Mouse (Mus musculus) midbrain, embryonic 10.5 days (tissue): ENCODE data around the gene Rnf2. TPM values are rescaled to one million over a fixed set of nuclear protein-coding genes. Genes with fewer than 3 reads are reported as not detected.
A peak's percentile ranks its signal among the peaks of the same experiment; 100 is the strongest.
"Not testable (repeated sequence)": the region's sequence is repeated elsewhere in the genome, so short reads cannot be mapped to it uniquely, and the experiment has no call there.

Experiments
- DNase-seq: peaks from one replicate; pipeline ENCODE4 v3.0.0-alpha.2; 2017; ENCODE audit warnings: low spot score
- H3K27ac ChIP-seq: fragments of 300-500 bp; sonication (generic); replicated peaks from 2 replicates; pipeline ENCODE4 v1.5.1; 2016; ENCODE audit warnings: mild to moderate bottlenecking
- H3K27me3 ChIP-seq: fragments of 300-500 bp; sonication (generic); 2 replicates; pipeline ENCODE4 v1.6.1; 2016; ENCODE audit warnings: low read depth, mild to moderate bottlenecking; ENCODE audit not compliant: poor library complexity, severe bottlenecking
- H3K36me3 ChIP-seq: fragments of 300-500 bp; sonication (generic); 2 replicates; pipeline ENCODE4 v1.6.1; 2016; ENCODE audit warnings: mild to moderate bottlenecking, moderate library complexity
- H3K4me1 ChIP-seq: fragments of 300-500 bp; sonication (generic); 2 replicates; pipeline ENCODE4 v1.6.1; 2016
- H3K4me3 ChIP-seq: fragments of 300-500 bp; sonication (generic); 2 replicates; pipeline ENCODE4 v1.5.1; 2016; ENCODE audit warnings: mild to moderate bottlenecking, moderate library complexity
- H3K9me3 ChIP-seq: fragments of 300-500 bp; sonication (generic); replicated peaks from 2 replicates; pipeline ENCODE4 v1.6.1; 2016; ENCODE audit warnings: mild to moderate bottlenecking
- WGBS: fragments of 180-500 bp; shearing (Covaris S2); methylation state at CpG from one replicate; pipeline ENCODE4 v1.1.7; 2016; 5-methylcytosine and 5-hydroxymethylcytosine counted together
- polyA plus RNA-seq: library from polyadenylated mRNA; unstranded; fragments of >200 nt; fragmentation: Nextera tagmentation; extraction: Ambion mirVana; gene quantifications from 2 replicates; pipeline ENCODE4 v1.2.1, GENCODE M21; 2016

Rnf2 gene
- polyA plus RNA-seq, 1 experiment from 2014 or later, result 122 TPM

GRCm38 (mm10) chr1:151499815-151500501, 797 bp downstream of the Rnf2 start:
- Histone ChIP-seq H3K4me1 (peaks cover 17% of the 10 kb centered on the region), H3K27ac (peak overlapping the region; percentile 99), H3K27me3 (0 out of 2 replicates have a peak, but pooled peaks cover 8% of the 10 kb centered on the region), H3K36me3 (no peaks in the 10 kb centered on the region; the same call in 1 of the 2 replicates), H3K9me3 (no peaks in the 10 kb centered on the region), H3K4me3 (peak overlapping the region; percentile 95)
- WGBS, result under 1% methylated on average over 59 of the region's 59 CpGs
- DNase-seq, result peak; percentile 79

- no peak overlapping the region for H3K27ac ChIP-seq
- no peaks in the 10 kb centered on the region for H3K9me3 ChIP-seq
- H3K4me3 ChIP-seq, result no peak overlapping the region
- H3K4me1 ChIP-seq, result peaks cover 17% of the 10 kb centered on the region
- no peak for DNase-seq
- WGBS, result 89% methylated on average over 3 of the region's 3 CpGs
- no peaks in the 10 kb centered on the region; the same call in 1 of the 2 replicates for H3K36me3 ChIP-seq
- H3K27me3 ChIP-seq, result 0 out of 2 replicates have a peak, but pooled peaks cover 8% of the 10 kb centered on the region
These were observed 2.4 kb downstream of the Rnf2 start for GRCm38 (mm10) chr1:151498381-151498780.

GRCm38 (mm10) chr1:151497942-151498341, 2.8 kb downstream of the Rnf2 start:
- Histone ChIP-seq H3K4me3 (no peak overlapping the region), H3K36me3 (no peaks in the 10 kb centered on the region; the same call in 1 of the 2 replicates), H3K27ac (no peak overlapping the region), H3K27me3 (0 out of 2 replicates have a peak, but pooled peaks cover 8% of the 10 kb centered on the region), H3K4me1 (peaks cover 17% of the 10 kb centered on the region), H3K9me3 (no peaks in the 10 kb centered on the region)
- no peak for DNase-seq
- 93% methylated on average over 2 of the region's 2 CpGs for WGBS

GRCm38 (mm10) chr1:151497028-151497427, 3.7 kb downstream of the Rnf2 start:
- peak; percentile 29 for DNase-seq
- Histone ChIP-seq H3K4me1 (peaks cover 17% of the 10 kb centered on the region), H3K36me3 (no peaks in the 10 kb centered on the region; the same call in 1 of the 2 replicates), H3K9me3 (no peaks in the 10 kb centered on the region), H3K27ac (no peak overlapping the region), H3K27me3 (0 out of 2 replicates have a peak, but pooled peaks cover 5% of the 10 kb centered on the region), H3K4me3 (no peak overlapping the region)
- WGBS, result 88% methylated on average over 8 of the region's 8 CpGs

GRCm38 (mm10) chr1:151495635-151496285, 5.0 kb downstream of the Rnf2 start:
- H3K4me3 ChIP-seq, result no peak overlapping the region
- H3K27ac ChIP-seq, result no peak overlapping the region
- DNase-seq, result no peak
- WGBS, result 96% methylated on average over 2 of the region's 2 CpGs
- H3K36me3 ChIP-seq, result peaks cover 2% of the 10 kb centered on the region; the same call in 1 of the 2 replicates
- H3K9me3 ChIP-seq, result no peaks in the 10 kb centered on the region
- H3K27me3 ChIP-seq, result no peaks in the 10 kb centered on the region
- peaks cover 17% of the 10 kb centered on the region for H3K4me1 ChIP-seq

- Histone ChIP-seq H3K27ac (no peak overlapping the region), H3K4me1 (peaks cover 17% of the 10 kb centered on the region), H3K27me3 (no peaks in the 10 kb centered on the region), H3K36me3 (peaks cover 4% of the 10 kb centered on the region; the same call in 1 of the 2 replicates), H3K9me3 (no peaks in the 10 kb centered on the region), H3K4me3 (no peak overlapping the region)
- DNase-seq, result no peak
- WGBS, result 95% methylated on average over 6 of the region's 6 CpGs
These were observed 6.0 kb downstream of the Rnf2 start for GRCm38 (mm10) chr1:151494711-151495110.

GRCm38 (mm10) chr1:151493826-151494225, 6.9 kb downstream of the Rnf2 start:
- Histone ChIP-seq H3K4me3 (no peak overlapping the region), H3K27me3 (no peaks in the 10 kb centered on the region), H3K4me1 (peaks cover 8% of the 10 kb centered on the region), H3K36me3 (peaks cover 4% of the 10 kb centered on the region; the same call in 1 of the 2 replicates), H3K27ac (no peak overlapping the region), H3K9me3 (no peaks in the 10 kb centered on the region)
- no peak for DNase-seq

- H3K4me1 ChIP-seq, result no peaks in the 10 kb centered on the region
- H3K36me3 ChIP-seq, result peaks cover 6% of the 10 kb centered on the region; the same call in 1 of the 2 replicates
- H3K9me3 ChIP-seq, result no peaks in the 10 kb centered on the region
- no peak overlapping the region for H3K4me3 ChIP-seq
- WGBS, result 74% methylated on average over 1 of the region's 1 CpGs
- DNase-seq, result no peak
- H3K27ac ChIP-seq, result no peak overlapping the region
- H3K27me3 ChIP-seq, result no peaks in the 10 kb centered on the region
These were observed 8.3 kb downstream of the Rnf2 start for GRCm38 (mm10) chr1:151492419-151492818.

GRCm38 (mm10) chr1:151489806-151490205, 10.9 kb downstream of the Rnf2 start:
- DNase-seq, result no peak
- H3K4me3 ChIP-seq, result no peak overlapping the region
- H3K27me3 ChIP-seq, result no peaks in the 10 kb centered on the region
- no peaks in the 10 kb centered on the region for H3K9me3 ChIP-seq
- 0 out of 2 replicates have a peak, but pooled peaks cover 6% of the 10 kb centered on the region for H3K36me3 ChIP-seq
- H3K4me1 ChIP-seq, result no peaks in the 10 kb centered on the region
- no peak overlapping the region for H3K27ac ChIP-seq
- 90% methylated on average over 6 of the region's 6 CpGs for WGBS

- 91% methylated on average over 5 of the region's 5 CpGs for WGBS
- H3K27ac ChIP-seq, result no peak overlapping the region
- no peaks in the 10 kb centered on the region for H3K27me3 ChIP-seq
These were observed 16.0 kb downstream of the Rnf2 start for GRCm38 (mm10) chr1:151484754-151485153.

GRCm38 (mm10) chr1:151483568-151483967, 17.2 kb downstream of the Rnf2 start:
- H3K9me3 ChIP-seq, result no peaks in the 10 kb centered on the region
- H3K36me3 ChIP-seq, result peaks cover 31% of the 10 kb centered on the region
- DNase-seq, result no peak
- no peaks in the 10 kb centered on the region for H3K4me1 ChIP-seq
- no peaks in the 10 kb centered on the region for H3K27me3 ChIP-seq
- no peak overlapping the region for H3K27ac ChIP-seq
- WGBS, result 81% methylated on average over 1 of the region's 1 CpGs
- H3K4me3 ChIP-seq, result no peak overlapping the region

More at GRCm38 (mm10) chr1:151484754-151485153, 16.0 kb downstream of the Rnf2 start:
- no peak for DNase-seq
- H3K4me1 ChIP-seq, result no peaks in the 10 kb centered on the region
- no peaks in the 10 kb centered on the region for H3K9me3 ChIP-seq
- H3K36me3 ChIP-seq, result peaks cover 31% of the 10 kb centered on the region
- no peak overlapping the region for H3K4me3 ChIP-seq

GRCm38 (mm10) chr1:151482497-151482896, 18.3 kb downstream of the Rnf2 start:
- WGBS, result 97% methylated on average over 1 of the region's 1 CpGs
- no peaks in the 10 kb centered on the region for H3K4me1 ChIP-seq
- H3K27me3 ChIP-seq, result no peaks in the 10 kb centered on the region
- no peaks in the 10 kb centered on the region for H3K9me3 ChIP-seq
- DNase-seq, result no peak
- no peak overlapping the region for H3K27ac ChIP-seq
- peaks cover 37% of the 10 kb centered on the region for H3K36me3 ChIP-seq
- no peak overlapping the region for H3K4me3 ChIP-seq

- H3K9me3 ChIP-seq, H3K4me3 ChIP-seq, H3K27ac ChIP-seq, H3K27me3 ChIP-seq, H3K4me1 ChIP-seq, DNase-seq: not testable (repeated sequence)
- peaks cover 93% of the 10 kb centered on the region for H3K36me3 ChIP-seq
- 93% methylated on average over 8 of the region's 8 CpGs for WGBS
These were observed 28.4 kb downstream of the Rnf2 start for GRCm38 (mm10) chr1:151472386-151472785.
